Mouse (Mus musculus) erythroblast, embryonic 14.5 days (primary cell): Measurements from ENCODE around the gene Actr3.

ENCODE experiments used
- GATA1 ChIP-seq: IDR thresholded peaks from 2 replicates; pipeline ENCODE4 v1.6.1; 2012; ENCODE audit warnings: low read length, inconsistent platforms, mixed read lengths
- TAL1 ChIP-seq: IDR thresholded peaks from 3 replicates; pipeline ENCODE4 v1.6.1; 2012; ENCODE audit warnings: low read length, inconsistent platforms, mixed read lengths

DNA sequence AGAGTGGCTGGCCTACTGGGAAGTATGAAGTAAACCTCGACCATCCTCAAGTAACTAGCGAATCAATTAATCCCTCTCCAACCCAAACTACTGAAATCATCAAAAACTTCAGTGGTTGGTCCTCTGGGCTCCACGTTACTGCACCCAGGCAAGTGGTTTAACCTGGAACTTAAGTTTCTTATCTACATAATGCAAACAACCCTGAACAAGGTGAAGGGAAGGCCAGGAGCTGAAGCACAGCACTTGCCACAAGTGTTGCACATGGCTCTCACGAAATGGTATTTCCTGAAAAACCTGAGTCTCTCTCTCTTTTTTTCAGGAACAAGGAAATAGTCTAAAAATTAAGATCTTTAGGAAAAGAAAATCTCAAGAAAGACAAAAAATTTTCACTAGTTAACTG lies 4.2 kb downstream of the Actr3 start:
- TF ChIP-seq GATA1, result no peak
- no peak for TF ChIP-seq TAL1
